Mouse (Mus musculus): ENCODE measurements at regions not wholly inside any gene's neighbourhood (a gene's known extent, or its start where the extent isn't known, plus 50 kb on each side); places are given as distances from the start of the nearest gene placed in this dataset.
A peak's percentile ranks its signal among the peaks of the same experiment; 100 is the strongest.

- peaks cover 13% of the 10 kb centered on the region; the same call in 1 of the 2 replicates for H3K4me1 ChIP-seq (ENCODE audit: control insufficient read depth, insufficient read depth, low read length)
Observed at GRCm38 (mm10) chr10:111101901-111102761, 62.4 kb upstream of the Osbpl8 start.

DNA sequence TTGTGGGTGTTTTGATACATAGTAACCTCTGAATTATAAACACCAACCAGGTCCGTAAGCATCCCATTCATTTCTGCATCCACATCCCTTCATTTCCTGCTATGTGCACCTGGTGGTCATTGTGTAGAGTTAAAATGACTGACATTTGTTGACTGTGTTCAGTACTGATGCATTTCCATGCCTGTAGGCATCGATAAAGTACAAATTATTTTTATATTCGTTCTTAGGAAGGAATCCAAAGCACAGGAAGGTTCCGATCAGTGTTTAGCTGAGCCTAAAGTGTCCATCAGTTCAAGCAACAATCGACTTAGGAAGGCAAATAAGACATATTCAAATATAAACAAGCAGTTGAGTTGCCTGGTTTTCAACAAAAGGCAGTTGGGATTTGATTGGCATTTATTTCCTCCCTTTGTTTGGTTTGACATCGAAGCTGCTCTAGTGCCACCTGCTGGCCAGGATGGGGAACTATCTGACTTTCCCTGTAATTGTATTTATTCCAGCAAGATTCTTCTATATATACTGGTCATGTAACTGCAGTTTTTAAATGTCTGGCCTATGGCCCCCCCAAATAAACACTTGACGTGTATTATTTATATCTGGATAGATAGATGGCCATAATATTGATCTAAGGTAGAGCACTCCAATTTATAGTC, 64.6 kb upstream of the Osbpl8 start:
- peaks cover 13% of the 10 kb centered on the region; the same call in 1 of the 2 replicates for H3K4me1 ChIP-seq (ENCODE audit: control insufficient read depth, insufficient read depth, low read length)
- no peak overlapping the region for H3K9ac ChIP-seq (ENCODE audit: low read length)
- no peaks in the 10 kb centered on the region for H3K9me3 ChIP-seq (replicated peaks; ENCODE audit: control insufficient read depth, low read length)
- H3K36me3 ChIP-seq (ENCODE audit: control insufficient read depth, insufficient read depth): no peaks in the 10 kb centered on the region
- no peak for ATAC-seq (replicated peaks; ENCODE audit: extremely low read depth, insufficient read depth, low FRiP score)
- H3K27ac ChIP-seq (ENCODE audit: low read length): 0 out of 2 replicates have a peak overlapping the region, but pooled peaks have one; percentile 25
- H3K27me3 ChIP-seq (ENCODE audit: control insufficient read depth, insufficient read depth, low read length): no peaks in the 10 kb centered on the region
- 38% methylated on average over 7 of the region's 7 CpGs for WGBS
- H3K4me3 ChIP-seq (ENCODE audit: low read length): no peak overlapping the region
- H3K4me2 ChIP-seq (ENCODE audit: low read depth, low read length): no peak overlapping the region

More at GRCm38 (mm10) chr10:111101901-111102761, 62.4 kb upstream of the Osbpl8 start:
- H3K4me2 ChIP-seq (ENCODE audit: low read depth, low read length): peak overlapping the region; percentile 56
- H3K9me3 ChIP-seq (replicated peaks; ENCODE audit: control insufficient read depth, low read length): no peaks in the 10 kb centered on the region
- no peaks in the 10 kb centered on the region for H3K27me3 ChIP-seq (ENCODE audit: control insufficient read depth, insufficient read depth, low read length)
- H3K27ac ChIP-seq (ENCODE audit: low read length): peak overlapping the region; percentile 49
- peak; percentile 62; the same call in 1 of the 2 replicates for ATAC-seq (replicated peaks; ENCODE audit: extremely low read depth, insufficient read depth, low FRiP score)
- peak overlapping the region; percentile 28; the same call in 1 of the 2 replicates for H3K9ac ChIP-seq (ENCODE audit: low read length)
- H3K4me3 ChIP-seq (ENCODE audit: low read length): peak overlapping the region; percentile 11; the same call in 1 of the 2 replicates
- WGBS: 44% methylated on average over 18 of the region's 18 CpGs
- H3K36me3 ChIP-seq (ENCODE audit: control insufficient read depth, insufficient read depth): no peaks in the 10 kb centered on the region

- H3K9me3 ChIP-seq (replicated peaks; ENCODE audit: control insufficient read depth, low read length): no peaks in the 10 kb centered on the region
- no peak overlapping the region for H3K4me2 ChIP-seq (ENCODE audit: low read depth, low read length)
- H3K4me1 ChIP-seq (ENCODE audit: control insufficient read depth, insufficient read depth, low read length): peaks cover 13% of the 10 kb centered on the region; the same call in 1 of the 2 replicates
- ATAC-seq (replicated peaks; ENCODE audit: extremely low read depth, insufficient read depth, low FRiP score): no peak
- no peak overlapping the region for H3K9ac ChIP-seq (ENCODE audit: low read length)
- H3K27me3 ChIP-seq (ENCODE audit: control insufficient read depth, insufficient read depth, low read length): no peaks in the 10 kb centered on the region
- H3K27ac ChIP-seq (ENCODE audit: low read length): no peak overlapping the region
- WGBS: 79% methylated on average over 5 of the region's 5 CpGs
- H3K4me3 ChIP-seq (ENCODE audit: low read length): no peak overlapping the region
- H3K36me3 ChIP-seq (ENCODE audit: control insufficient read depth, insufficient read depth): no peaks in the 10 kb centered on the region
Observed at GRCm38 (mm10) chr10:111099059-111099811, 65.3 kb upstream of the Osbpl8 start.

GRCm38 (mm10) chr10:111097245-111097644, 67.3 kb upstream of the Osbpl8 start:
- no peaks in the 10 kb centered on the region for H3K36me3 ChIP-seq (ENCODE audit: control insufficient read depth, insufficient read depth)
- WGBS: 52% methylated on average over 5 of the region's 5 CpGs
- H3K4me2 ChIP-seq (ENCODE audit: low read depth, low read length): no peak overlapping the region
- no peaks in the 10 kb centered on the region for H3K27me3 ChIP-seq (ENCODE audit: control insufficient read depth, insufficient read depth, low read length)
- no peak overlapping the region for H3K9ac ChIP-seq (ENCODE audit: low read length)
- H3K27ac ChIP-seq (ENCODE audit: low read length): no peak overlapping the region
- no peak overlapping the region for H3K4me3 ChIP-seq (ENCODE audit: low read length)
- H3K9me3 ChIP-seq (replicated peaks; ENCODE audit: control insufficient read depth, low read length): no peaks in the 10 kb centered on the region
- H3K4me1 ChIP-seq (ENCODE audit: control insufficient read depth, insufficient read depth, low read length): peaks cover 10% of the 10 kb centered on the region; the same call in 1 of the 2 replicates
- ATAC-seq (replicated peaks; ENCODE audit: extremely low read depth, insufficient read depth, low FRiP score): no peak

- Histone ChIP-seq H3K4me3 (ENCODE audit: low read length) (no peak overlapping the region), H3K4me2 (ENCODE audit: low read depth, low read length) (no peak overlapping the region), H3K27me3 (ENCODE audit: control insufficient read depth, insufficient read depth, low read length) (no peaks in the 10 kb centered on the region), H3K9me3 (replicated peaks; ENCODE audit: control insufficient read depth, low read length) (no peaks in the 10 kb centered on the region), H3K4me1 (ENCODE audit: control insufficient read depth, insufficient read depth, low read length) (peaks cover 6% of the 10 kb centered on the region; the same call in 1 of the 2 replicates), H3K36me3 (ENCODE audit: control insufficient read depth, insufficient read depth) (no peaks in the 10 kb centered on the region), H3K9ac (ENCODE audit: low read length) (no peak overlapping the region), H3K27ac (ENCODE audit: low read length) (no peak overlapping the region)
- ATAC-seq (replicated peaks; ENCODE audit: extremely low read depth, insufficient read depth, low FRiP score): no peak
- 72% methylated on average over 6 of the region's 6 CpGs for WGBS
Observed at GRCm38 (mm10) chr10:111096811-111097210, 67.7 kb upstream of the Osbpl8 start.

- Histone ChIP-seq H3K9me3 (replicated peaks; ENCODE audit: control insufficient read depth, low read length) (no peaks in the 10 kb centered on the region), H3K36me3 (ENCODE audit: control insufficient read depth, insufficient read depth) (no peaks in the 10 kb centered on the region), H3K4me1 (ENCODE audit: control insufficient read depth, insufficient read depth, low read length) (peaks cover 5% of the 10 kb centered on the region), H3K4me3 (ENCODE audit: low read length) (no peak overlapping the region), H3K27me3 (ENCODE audit: control insufficient read depth, insufficient read depth, low read length) (no peaks in the 10 kb centered on the region), H3K4me2 (ENCODE audit: low read depth, low read length) (peak overlapping the region; percentile 8; the same call in 1 of the 2 replicates), H3K9ac (ENCODE audit: low read length) (no peak overlapping the region), H3K27ac (ENCODE audit: low read length) (peak overlapping the region; percentile 3)
- 27% methylated on average over 9 of the region's 9 CpGs for WGBS
- ATAC-seq (replicated peaks; ENCODE audit: extremely low read depth, insufficient read depth, low FRiP score): no peak
Observed at GRCm38 (mm10) chr10:111094405-111094804, 70.1 kb upstream of the Osbpl8 start.

GRCm38 (mm10) chr10:111089382-111089781, 75.2 kb upstream of the Osbpl8 start:
- Histone ChIP-seq H3K4me1 (ENCODE audit: control insufficient read depth, insufficient read depth, low read length) (peaks cover 7% of the 10 kb centered on the region), H3K36me3 (ENCODE audit: control insufficient read depth, insufficient read depth) (no peaks in the 10 kb centered on the region), H3K9me3 (replicated peaks; ENCODE audit: control insufficient read depth, low read length) (no peaks in the 10 kb centered on the region), H3K4me2 (ENCODE audit: low read depth, low read length) (no peak overlapping the region), H3K27ac (ENCODE audit: low read length) (no peak overlapping the region), H3K27me3 (ENCODE audit: control insufficient read depth, insufficient read depth, low read length) (no peaks in the 10 kb centered on the region), H3K9ac (ENCODE audit: low read length) (no peak overlapping the region), H3K4me3 (ENCODE audit: low read length) (no peak overlapping the region)
- ATAC-seq (replicated peaks; ENCODE audit: extremely low read depth, insufficient read depth, low FRiP score): peak; percentile 33; the same call in 1 of the 2 replicates
- WGBS: 20% methylated on average over 5 of the region's 5 CpGs

DNA sequence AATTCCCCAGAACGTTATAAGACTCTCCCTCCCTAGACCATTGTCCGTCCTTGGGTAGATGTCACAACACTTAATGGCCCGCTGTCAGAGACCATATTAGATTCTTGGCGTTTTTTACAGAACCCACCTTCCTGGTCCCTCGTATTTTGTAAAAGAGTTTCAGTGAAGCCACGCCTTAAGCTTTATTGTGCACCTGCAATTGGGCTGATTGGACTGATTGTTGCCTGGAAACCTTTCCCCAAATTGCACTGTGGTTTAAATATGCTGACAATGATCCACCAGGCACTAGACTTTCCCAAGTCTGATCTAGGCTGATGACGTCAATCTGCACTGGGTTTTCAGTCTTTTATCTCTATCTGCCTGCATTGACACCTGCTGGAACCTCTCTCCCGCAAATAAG, 75.6 kb upstream of the Zdhhc17 start:
- Histone ChIP-seq H3K9ac (ENCODE audit: low read length) (no peak overlapping the region), H3K36me3 (ENCODE audit: control insufficient read depth, insufficient read depth) (no peaks in the 10 kb centered on the region), H3K27ac (ENCODE audit: low read length) (no peak overlapping the region), H3K9me3 (replicated peaks; ENCODE audit: control insufficient read depth, low read length) (no peaks in the 10 kb centered on the region), H3K4me1 (ENCODE audit: control insufficient read depth, insufficient read depth, low read length) (peaks cover 9% of the 10 kb centered on the region), H3K4me3 (ENCODE audit: low read length) (no peak overlapping the region), H3K27me3 (ENCODE audit: control insufficient read depth, insufficient read depth, low read length) (no peaks in the 10 kb centered on the region), H3K4me2 (ENCODE audit: low read depth, low read length) (no peak overlapping the region)
- peak; percentile 41; the same call in 1 of the 2 replicates for ATAC-seq (replicated peaks; ENCODE audit: extremely low read depth, insufficient read depth, low FRiP score)
- WGBS: 74% methylated on average over 8 of the region's 8 CpGs

Measured in heart, embryonic 16.5 days (tissue).